Mouse (Mus musculus) heart, postnatal 36 days (tissue): ENCODE results near the gene Vmn2r79. TPM values are rescaled to one million over a fixed set of nuclear protein-coding genes. Genes with fewer than 3 reads are reported as not detected.
"Not testable (repeated sequence)": the region's sequence is repeated elsewhere in the genome, so short reads cannot be mapped to it uniquely, and the experiment has no call there.

Experiments used
- DNase-seq, 2 experiments: peaks; one replicate each; pipeline ENCODE4 v3.0.0; 2021 to 2022
- intact Hi-C: fragments of 180-260 bp; cut with DNase I; formaldehyde crosslinking; loops from one replicate; pipeline ENCODE4 v1.15.1; 2025
- total RNA-seq, 2 experiments: library from RNA; stranded (reverse); gene quantifications; 2 replicates each; pipeline ENCODE4 v1.2.3; 2021

Vmn2r79 gene
- total RNA-seq = not detected

- intact Hi-C loops = not testable (repeated sequence)
These were observed at the start of gene Vmn2r79 for GRCm38 (mm10) chr7:86995815-86996214. Gene Vmn2r79, plus strand, starts transcription at chr7:86996115.

DNA sequence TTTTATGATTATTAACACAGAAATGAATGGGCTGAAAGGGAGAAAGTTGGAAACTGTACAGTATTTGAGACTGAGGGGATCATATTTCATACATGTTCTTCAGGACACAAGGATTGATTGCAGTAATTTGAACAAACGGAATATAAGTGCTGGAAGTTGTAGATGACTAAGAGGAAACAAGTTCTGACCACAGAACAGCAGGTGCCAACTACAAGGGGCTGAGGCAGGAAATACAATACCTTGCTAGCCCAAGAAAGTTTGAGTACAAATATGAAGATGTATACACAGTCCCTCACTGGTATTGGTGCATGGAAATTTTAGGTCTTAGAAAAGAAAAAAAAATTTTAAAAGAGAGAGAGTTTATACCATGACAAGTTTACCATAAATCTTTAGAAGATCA, 1.2 kb upstream of the Vmn2r79 start:
- DNase-seq = no peak
- intact Hi-C loops = no loop called here

More at GRCm38 (mm10) chr7:86995815-86996214, at the start of gene Vmn2r79:
- DNase-seq = not testable (repeated sequence)

- intact Hi-C loops, DNase-seq: not testable (repeated sequence)
These were observed 30.6 kb downstream of the Vmn2r79 start for GRCm38 (mm10) chr7:87026486-87026885.

GRCm38 (mm10) chr7:87063576-87063975, 67.7 kb downstream of the Vmn2r79 start:
- no peak for DNase-seq
- intact Hi-C loops = no loop called here

Other genes starting within 250 kb of the Vmn2r79 start
- under 1 TPM in 1 of 2 experiments, not detected in 1; 0.44 TPM for gene Folh1, start 220.2 kb upstream of the Vmn2r79 start, total RNA-seq
- not detected for gene Vmn2r77, start 201.1 kb upstream of the Vmn2r79 start, total RNA-seq
- not detected for gene Vmn2r78, start 81.0 kb upstream of the Vmn2r79 start, total RNA-seq
- gene Nox4, start 250.0 kb downstream of the Vmn2r79 start, total RNA-seq = 1 to 10 TPM; 1.1 to 1.7 TPM